Mouse (Mus musculus): Measurements from ENCODE around the gene Kif23.
A peak's percentile ranks its signal among the peaks of the same experiment; 100 is the strongest.

DNA sequence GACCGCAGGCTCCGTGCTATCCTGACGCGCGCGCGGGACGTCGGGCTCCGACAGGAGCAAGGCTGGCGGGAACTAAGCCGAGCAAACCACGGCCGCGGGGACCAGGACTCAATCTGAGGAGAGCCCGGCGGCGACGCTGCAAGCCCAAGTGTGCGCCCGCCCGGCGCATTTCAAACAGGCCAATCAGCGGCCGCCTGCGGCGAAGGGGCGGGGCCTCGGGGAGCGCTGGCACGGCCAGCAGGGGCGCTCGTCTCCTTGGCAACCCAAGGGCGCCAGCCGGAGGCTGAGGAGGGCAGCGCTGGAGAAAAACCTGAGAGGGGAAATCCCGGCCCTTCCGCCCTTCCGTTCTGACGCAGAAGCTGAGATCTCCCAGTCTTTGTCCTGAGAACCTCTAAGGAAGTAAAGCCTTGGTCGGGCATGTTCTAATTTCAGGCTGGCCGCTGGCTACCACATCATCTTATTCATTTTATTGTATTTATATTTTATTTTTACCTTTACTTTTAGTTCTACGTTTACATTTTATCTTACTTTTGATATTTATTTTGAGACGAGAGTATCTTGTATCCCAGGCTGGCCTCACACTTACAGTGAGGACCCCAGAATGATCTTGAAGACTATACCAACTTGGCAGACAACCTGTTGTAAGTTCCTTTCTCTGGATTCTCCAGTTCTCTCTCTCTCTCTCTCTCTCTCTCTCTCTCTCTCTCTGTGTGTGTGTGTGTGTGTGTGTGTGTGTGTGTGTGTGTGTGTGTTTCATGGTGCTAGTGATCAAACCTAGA lies at the start of gene Kif23:
- TF ChIP-seq CTCF (IDR thresholded peaks at IDR 0.05; ENCODE audit: control insufficient read depth, insufficient read depth, insufficient read length) (peak; percentile 77), MYOD1 (IDR thresholded peaks at IDR 0.05; ENCODE audit: control insufficient read depth, insufficient read length, low read depth) (no peak), MYOG (IDR thresholded peaks at IDR 0.05; ENCODE audit: control insufficient read depth, extremely low read depth, insufficient read length) (no peak), MAX (IDR thresholded peaks at IDR 0.05) (no peak)

Measured in C2C12 (cell line).